Mouse (Mus musculus): Measurements from ENCODE around the gene Phactr1. TPM values are rescaled to one million over a fixed set of nuclear protein-coding genes. Genes with fewer than 3 reads are reported as not detected.

Phactr1 gene
- total RNA-seq, 2 experiments from 2014 or later = 12.9 to 13.9 TPM

DNA sequence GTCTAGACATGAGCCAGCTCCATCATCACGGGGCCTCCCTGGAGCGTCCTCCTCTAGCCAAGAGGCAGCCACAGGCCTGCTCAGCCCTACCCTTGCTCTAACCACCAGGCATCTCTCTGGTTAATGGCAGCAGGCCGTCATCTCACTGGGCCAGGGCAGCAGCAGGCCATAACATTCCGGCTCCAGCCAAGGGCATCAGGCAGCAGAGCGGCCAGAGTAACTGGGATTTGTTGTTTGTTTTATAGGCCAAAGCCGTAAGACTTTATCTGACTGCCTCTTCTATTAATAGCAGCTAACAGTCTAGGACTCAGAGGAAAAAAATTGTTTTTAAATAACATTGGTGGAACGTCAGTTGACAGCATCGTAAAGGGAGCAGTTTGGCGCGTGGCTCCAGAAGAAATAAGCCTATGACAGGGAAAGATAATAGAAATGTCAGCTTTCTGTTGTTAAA, 451.3 kb downstream of the Phactr1 start:
- peak; percentile 19 for DNase-seq

DNA sequence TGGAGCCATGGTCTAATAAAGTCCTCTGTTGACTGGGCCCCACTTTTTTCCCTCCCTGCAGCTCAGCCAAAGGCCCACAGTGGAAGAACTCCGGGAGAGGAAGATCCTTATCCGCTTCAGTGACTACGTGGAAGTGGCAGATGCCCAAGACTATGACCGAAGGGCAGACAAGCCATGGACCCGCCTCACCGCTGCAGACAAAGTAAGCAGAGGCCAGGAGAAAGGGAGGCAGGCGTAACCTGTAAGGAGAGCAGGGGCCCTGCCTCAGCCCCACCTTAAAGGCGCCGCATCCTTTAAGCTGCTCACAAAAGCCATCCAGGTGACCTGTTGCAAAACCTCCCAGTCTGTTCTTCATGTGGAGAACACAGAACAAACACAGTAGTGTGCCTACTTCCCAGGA, 452.4 kb downstream of the Phactr1 start:
- DNase-seq = no peak

DNA sequence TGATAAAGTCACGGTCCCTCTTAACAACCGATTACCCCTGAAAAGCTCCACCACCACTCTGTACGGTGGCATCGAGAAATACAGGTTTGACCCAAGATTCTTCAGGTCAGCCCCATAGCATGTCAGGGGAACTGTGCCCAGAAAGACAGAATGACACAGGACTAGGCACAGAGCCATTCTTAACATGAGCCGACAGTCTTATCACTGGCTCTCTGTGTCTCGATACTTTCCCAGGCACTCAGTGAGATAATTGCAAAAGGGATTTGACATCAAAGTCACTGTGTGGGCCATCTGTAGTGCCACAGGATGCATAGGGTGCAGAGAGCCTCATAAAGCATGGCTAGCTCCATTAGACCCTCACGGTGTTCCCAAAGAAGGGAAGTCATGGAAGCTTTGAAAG, 453.0 kb downstream of the Phactr1 start:
- DNase-seq = no peak

DNA sequence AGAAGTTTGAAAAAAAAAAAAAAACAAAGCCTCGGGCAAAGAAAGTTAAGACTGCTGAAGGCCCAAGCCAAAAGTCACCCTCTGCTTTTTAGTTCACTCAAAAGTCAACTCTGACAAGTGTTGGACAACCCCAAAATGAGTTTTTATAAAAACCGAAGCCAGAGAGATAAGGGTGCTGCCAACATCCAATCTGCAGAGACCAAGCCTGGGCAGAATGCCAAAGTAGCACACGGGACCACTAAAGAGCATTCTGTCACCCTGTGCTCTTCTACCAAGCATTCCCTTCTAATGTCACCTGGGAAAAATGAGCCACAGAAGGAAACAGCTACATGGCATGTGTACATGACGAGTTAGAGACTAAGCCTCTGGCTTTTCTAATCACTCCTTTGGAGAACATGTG, 454.0 kb downstream of the Phactr1 start:
- no peak for DNase-seq

DNA sequence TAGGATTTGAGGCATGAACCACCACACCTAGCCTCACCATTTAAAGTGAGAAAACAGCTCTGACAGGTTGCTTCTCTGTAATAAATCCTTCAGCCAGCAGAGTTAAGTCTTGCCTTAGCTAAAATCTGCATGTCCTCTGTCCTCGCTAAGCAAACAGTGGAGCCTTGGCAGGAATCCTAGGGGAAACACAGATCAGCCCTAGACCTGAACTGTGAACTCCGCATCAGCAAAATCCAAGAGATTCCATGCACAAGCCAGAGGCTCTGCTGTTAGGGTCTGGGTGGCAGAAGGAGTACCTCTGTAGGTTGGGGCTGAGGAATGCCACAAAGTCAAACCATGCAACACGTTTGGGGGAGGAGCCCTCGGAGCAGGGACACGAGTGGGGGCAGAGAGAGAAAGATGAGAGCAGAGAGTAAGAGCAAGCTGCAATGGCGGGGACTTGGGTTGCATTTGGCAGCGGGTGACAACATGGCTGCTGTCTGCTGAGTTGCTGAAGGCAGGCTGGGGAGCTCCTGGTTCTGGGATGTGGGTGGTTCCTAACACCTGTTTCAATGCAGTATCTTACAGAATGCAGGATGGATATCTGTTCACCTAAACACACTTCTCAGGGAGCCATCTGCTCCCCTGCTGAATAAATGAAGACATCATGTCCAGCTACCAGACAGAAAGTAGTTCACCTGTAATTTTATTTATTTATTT, 464.4 kb downstream of the Phactr1 start:
- DNase-seq = no peak

DNA sequence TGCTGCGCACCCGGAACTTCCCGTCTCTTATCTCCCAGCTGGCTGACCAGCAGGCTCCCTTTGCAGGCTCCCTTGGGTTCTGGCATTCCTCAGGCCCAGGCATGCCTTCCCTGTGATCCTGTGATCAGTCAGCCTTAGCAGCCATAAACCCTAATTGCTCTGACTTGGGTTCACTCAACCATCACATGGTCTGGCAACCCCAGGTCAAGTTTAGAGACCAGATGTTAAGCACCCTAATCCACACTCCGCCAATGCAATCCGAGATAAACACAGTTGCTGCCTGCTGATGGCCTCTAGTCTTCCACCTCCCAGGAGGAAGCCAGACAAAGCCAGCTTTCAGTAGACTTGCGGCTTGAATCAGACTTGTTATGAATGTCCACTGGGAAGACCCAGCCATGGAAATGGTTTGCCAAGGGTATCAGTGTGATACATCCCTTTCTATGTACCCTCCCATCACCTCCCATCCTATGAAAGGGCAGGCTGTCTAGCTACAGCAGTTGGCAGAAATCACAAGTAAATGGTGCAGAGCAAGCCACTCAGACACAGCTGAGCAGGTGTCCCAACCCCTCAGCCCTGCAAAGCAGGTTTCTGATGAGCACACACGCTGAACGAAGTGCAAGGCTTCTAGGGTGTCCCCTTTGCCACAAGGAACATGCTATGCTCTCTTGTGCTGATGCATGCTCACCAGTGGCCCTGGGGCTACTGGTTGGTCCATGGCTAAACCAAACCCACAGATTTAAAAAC, 466.3 kb downstream of the Phactr1 start:
- DNase-seq = no peak

DNA sequence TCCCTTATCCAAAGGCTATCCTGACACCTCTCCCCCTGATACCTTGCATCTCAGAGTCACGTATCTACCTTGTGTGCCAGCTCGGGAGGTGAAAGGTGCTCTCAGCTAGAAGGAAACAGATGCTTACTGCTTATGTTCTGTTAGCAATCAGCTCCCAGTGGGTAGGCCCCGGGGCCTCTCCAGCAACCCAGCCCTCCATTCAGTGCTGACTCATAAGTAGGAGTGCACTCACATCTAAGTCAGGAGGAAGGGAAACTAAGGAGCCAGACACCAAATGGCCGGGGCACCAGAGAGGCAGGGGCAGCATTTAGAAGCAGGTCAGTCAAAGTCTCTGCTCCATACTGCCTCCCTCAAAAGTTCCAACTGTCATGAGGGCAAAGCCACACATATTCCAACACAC, 468.3 kb downstream of the Phactr1 start:
- DNase-seq = no peak

DNA sequence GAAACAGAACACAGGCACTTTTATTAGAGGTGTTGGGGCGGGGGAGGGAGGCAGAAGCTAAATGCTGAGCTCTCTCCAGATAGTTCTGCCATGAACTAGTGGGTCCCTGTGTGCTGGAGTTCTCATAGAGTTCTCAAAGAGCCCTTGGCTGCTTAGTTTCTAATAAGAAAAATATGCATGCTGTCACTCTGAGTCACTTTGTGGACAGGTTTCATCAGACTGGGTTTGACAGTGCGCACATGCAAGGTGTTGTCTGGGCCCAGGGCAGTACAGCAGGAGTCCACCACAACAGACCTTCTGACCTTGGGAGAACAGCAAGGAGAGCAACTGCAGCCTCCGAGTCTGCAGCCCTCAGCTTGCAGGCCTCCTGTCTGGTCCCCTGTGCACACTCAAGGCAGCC, 469.2 kb downstream of the Phactr1 start:
- no peak for DNase-seq

DNA sequence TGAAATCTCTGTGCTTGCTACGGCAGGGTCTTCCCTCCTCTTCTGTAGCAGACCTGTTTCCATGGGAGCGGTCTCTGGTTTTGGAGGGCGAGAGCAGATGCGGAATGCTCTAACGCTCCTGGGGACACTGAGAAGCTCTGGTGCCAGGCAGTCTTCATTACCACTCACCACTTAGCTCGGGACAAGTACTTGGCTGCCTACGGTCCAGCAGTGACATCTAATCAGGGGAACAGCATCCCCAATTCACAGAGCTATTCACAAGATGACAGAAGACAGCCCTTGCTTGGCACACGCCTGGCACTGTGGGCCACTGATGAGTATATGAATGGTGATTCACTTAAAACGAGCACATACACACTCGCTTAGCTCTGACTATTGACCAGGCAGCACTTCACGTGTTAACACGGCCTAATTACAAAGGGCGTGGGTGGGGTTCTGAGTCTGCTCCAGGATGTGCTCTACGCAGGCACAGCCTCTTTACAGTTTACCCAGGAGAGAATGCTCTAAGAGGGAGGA, 471.6 kb downstream of the Phactr1 start:
- DNase-seq = no peak

DNA sequence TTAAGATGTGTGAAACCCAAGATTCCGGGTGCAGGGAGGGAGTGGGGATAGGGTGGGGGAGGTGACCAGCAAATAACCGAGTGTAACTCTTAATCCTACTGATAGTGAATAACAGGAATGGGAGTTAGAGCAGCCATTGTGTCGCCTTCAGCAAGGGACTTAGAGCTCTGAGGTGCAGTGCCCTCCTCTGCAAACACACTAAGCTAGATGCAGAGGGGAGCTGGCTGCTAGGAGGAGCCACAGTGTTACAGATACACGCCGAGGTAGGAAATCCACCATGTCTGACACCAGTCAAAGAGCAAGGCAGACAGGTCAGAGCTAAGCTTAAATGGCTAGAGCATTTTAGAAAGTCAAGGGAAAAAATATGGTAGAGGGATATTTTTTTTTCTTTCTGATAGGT, 476.9 kb downstream of the Phactr1 start:
- DNase-seq = no peak

DNA sequence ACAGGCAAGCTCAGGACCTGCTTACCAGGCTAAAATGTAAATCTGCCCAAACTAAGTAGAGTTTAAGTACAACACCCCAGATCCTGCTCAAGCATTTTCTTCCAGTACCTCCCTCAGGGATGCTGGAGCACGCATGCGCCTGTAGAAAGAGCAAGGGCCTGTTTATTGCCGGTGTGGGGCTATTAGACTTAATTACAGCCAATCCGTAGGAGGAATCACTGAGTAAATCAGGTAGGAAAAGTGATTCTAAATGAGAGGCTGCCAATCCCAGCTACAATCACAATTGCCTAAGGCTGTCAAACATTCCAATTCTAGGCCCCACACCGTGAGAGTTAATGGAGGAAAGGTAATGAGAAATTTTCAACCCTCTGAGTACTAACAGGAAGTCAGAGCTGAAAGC, 477.9 kb downstream of the Phactr1 start:
- DNase-seq = no peak

DNA sequence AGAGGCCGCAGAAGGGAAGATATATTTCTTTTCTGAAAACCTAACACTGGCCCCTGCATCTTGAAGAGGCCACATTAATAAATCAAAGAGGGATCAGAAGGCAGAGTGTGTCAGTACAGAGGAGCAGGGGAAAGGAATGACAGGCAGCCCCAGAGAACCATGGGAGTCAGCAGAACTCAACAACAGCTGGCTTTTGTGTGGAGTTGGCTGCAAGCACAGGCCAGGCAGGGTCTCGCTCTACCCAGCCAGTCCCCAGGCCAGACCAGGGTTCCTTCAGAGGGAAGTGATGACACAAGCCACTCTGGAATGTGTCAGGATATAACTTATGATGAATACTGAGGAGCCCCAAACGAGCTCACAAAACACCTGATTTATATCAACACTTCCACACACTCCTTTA, 479.0 kb downstream of the Phactr1 start:
- DNase-seq = no peak

DNA sequence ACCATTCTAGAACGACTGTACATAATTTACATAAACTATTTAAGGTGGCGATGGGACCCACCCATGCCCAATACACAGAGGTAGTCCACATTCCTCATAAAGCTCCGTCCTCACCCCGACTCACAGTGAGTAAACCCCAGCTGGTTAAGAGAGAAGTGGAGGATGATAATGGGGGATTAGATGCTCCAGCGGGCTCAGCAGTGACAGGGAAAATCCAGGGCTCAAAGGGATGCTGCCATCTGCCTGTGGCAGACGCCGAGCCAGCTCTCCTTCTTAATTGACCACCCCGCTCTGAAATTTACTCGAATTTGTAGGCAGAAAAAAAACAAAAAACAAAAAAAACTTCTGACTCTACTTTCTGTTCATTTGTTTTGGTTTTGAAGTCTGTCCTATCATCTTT, 487.3 kb downstream of the Phactr1 start:
- no peak for DNase-seq

DNA sequence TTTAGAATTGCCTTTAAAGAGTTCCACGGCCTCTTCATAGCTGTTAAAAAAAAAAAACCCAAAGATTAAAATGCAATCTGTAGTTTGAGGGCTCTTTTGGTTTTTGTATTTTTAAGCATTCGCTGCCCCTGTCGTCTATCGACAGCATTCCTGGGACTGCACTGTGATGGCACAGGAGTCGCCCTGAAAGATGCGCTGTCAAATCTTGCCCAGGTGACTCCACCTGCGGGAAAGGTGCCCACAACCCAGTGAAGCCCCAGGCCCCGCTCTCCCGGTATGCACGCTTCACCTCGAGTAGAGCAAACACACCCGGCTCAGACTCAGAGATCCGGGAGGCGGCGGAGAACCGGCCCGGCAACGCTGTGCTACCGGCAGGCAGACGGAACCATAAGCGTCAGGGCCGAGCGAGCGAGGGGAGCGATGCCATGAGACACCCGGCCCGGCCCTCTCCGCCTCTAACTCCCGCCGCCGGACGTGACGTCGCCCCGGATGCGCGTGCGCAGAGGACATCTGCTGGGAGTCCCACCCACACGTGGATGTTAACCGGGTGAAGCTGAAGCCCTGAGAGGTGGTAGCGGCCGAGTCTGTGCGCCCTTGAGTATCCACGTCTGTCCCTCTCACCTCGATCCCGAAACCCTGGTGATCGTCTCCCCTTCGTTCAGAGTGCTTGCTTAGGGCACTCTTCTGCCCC, 490.7 kb downstream of the Phactr1 start, which contains the start of gene Tbc1d7:
TSS of gene Tbc1d7 (minus strand) at position 482 of the 691 bp plus-strand sequence.
- peak; percentile 100 for DNase-seq

DNA sequence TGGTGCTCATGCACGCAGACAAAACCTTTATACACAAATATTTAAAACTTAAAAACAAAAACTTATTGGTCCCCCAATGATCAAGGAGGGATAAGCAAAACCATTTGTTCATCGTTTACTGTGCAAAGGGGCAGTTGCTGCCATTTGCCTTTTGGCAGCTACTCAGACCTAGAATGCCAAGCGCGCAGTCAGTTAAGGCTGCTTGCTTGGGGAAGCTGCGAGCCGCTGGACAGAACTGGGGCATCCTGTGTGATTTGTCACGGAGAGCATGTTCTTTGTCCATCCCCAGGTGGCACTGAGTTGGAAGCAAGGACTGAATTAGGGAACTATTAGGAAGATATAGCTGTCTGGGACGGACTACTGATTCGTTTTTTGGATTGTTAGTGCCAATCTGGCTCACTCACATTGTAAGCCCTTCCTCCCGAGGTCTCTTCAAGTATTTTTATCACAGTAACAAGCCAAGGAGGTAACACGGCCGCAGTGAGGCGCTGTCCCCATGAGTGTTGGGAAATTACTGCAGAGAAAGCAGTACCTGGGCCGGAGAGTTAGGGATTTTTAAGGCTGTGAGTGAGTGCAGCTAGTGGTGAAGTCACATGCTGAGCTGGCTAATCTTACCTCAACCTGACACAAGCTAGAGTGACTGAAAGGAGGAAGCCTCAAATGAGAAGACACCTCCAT, 491.8 kb downstream of the Phactr1 start:
- peak; percentile 42 for DNase-seq

DNA sequence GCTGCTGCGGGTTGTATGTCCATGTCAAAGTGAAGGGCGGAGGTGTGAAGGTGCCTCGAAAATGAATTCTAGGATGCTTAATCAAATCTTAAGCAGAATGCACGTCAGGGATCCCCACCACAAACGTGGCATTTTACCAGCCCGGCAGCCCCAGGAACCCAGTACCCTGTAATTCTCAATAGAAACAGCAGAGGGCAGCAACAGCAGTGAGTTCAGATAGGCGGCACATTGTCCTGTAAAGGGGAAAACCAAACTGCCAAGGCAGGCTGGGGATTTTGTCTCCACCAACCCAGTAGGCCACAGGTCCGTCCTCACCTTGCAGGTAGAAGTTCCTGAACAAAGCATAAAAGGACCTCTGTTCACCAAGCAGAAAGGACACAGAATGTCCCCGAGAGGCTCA, 492.8 kb downstream of the Phactr1 start:
- DNase-seq = peak; percentile 83

DNA sequence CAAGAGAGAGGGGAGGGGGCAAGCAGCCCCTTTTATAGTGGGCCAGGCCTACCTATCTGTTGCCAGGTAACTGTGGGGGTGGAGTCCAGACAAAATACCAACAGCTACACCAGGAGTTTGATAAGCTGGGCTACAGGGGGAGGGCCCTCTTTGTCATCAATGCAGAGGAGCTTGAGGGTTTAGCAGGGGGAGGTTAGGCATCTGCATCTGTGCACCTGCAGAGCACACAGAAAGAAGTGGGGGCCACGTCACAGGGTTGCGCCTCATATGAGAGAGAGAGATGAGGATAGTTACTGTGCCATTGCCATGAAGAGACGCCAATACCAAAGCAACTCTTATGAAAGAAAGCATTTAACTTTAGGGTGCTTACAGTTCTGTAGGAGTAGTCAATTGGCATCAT, 496.3 kb downstream of the Phactr1 start:
- DNase-seq = no peak

DNA sequence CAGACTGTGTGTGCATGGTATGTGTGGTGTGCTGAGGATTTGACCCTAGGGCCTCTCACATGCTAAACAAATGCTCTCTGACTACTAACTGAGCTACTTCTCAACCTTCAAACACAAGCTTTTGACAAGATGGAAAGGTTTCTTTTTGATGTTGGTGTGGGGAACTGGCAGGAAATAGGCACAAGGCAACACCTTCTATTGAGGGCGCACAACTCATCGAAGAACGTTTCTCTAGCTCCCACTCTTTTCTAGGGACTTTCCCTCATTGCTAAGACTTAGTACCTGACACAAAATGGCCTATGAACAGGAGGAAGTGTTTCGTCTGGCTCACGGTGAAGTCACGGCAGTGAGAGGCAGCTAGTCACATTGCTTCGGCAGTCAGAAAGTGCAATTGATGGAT, 496.9 kb downstream of the Phactr1 start:
- no peak for DNase-seq

DNA sequence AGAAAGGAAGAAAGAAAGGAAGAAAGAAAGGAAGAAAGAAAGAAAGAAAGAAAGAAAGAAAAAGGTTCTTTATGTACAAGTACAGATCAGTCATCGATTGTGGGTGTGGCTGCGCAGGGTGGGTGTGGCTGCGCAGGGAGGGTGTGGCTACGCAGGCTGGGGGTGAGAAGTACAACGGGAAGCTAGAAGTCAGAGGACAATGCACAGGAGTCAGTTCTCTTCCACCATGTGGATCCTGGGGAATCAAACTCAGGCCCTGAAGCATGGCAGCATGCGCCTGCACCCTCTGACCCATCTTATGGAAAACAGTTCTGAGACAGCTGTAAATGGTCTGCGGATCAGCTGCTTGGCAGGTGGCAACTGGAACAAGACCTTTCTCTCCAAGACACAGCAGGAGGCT, 500.7 kb downstream of the Phactr1 start:
- no peak for DNase-seq

DNA sequence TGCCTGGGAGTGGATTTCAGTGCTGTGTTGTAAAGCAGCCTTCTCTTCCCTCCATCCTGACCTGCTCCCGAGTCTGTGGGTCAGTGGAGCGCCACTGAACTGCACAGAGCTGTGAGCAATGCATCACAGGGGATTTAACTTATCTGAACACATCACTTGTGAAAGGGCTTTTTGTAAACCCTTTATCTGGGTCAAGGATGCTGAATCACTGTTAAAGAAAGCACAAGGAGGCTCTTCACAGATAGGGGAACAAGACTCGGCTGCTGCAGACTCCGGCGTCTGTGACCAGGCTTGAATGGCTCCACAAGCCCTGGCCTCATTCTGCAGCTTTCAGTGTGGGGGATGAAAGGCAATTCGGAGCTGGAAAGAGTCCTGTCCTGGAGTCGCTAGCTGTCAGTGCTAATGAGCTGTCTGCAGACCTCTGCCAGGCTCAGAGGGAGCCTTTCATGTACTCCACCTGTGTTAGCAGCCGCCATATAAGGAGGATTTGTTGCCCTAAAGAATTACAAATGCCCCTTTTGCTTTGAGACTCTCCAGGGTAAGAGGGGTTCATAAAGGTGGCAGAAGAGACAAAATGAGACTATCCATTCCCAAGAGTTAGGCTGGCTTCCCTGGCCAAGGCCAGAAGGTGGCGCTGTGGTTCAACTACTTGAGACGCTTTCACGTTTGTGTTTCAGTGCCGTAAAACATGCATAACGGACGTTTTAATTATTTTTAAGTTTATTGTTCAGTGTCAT, 502.2 kb downstream of the Phactr1 start:
- peak; percentile 91 for DNase-seq

DNA sequence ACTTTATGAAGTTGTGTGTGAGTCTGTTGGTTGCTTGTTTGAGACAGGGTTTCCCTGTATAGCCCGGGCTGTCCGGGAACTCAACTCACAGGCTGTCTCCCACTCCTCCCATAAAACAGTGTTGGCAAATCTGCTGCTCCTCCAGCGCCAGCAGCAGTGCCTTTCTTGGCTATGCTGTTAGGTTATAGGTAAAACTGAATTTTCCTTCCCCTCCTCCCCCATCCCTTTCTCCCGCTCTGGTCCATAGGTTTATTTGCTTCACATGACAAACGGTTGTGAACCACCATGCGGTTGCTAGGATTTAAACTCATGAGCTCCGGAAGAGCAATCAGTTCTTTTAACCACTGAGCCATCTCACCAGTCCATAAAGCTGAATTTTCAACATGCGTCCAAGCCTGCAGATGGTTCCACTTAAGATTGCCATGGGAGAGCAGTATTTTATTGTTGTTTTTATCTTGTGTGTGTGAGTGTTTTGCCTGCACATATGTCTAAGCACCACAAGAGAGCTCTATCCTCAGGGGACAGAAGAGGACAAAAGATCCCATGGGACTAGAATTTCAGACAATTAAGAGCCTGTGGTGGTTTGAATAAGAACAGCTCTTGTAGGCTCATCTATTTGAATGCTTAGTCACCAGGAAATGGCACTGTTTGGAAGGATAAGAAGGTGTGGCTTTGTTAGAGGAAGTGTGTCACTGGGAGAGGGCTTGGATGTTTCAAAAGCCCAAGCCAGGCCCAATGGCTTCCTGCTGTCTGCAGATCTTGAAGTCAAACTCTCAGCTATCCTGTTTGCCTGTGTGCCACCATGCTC, 503.0 kb downstream of the Phactr1 start:
- DNase-seq = peak; percentile 30
